Mouse (Mus musculus) stomach, embryonic 14.5 days (tissue): ENCODE data around the gene Ceacam19. TPM values are rescaled to one million over a fixed set of nuclear protein-coding genes. Genes with fewer than 3 reads are reported as not detected.

Source experiments
- ATAC-seq: fragments of 200-750 bp; cut with Nextera tagmentation; 2 replicates; pipeline ENCODE4 v1.8.0; 2017; ENCODE audit warnings: low read depth, moderate TSS enrichment; ENCODE audit not compliant: insufficient number of reproducible peaks, insufficient read depth, low FRiP score
- H3K27ac ChIP-seq: fragments of 300-500 bp; sonication (generic); 2 replicates; pipeline ENCODE4 v1.5.1; 2014; ENCODE audit warnings: mild to moderate bottlenecking, low read length, moderate library complexity, mixed read lengths
- H3K27me3 ChIP-seq: fragments of 300-500 bp; sonication (generic); 2 replicates; pipeline ENCODE4 v1.6.1; 2014; ENCODE audit warnings: low read length, control low read depth, mixed read lengths; ENCODE audit not compliant: control insufficient read depth, insufficient read depth
- H3K36me3 ChIP-seq: fragments of 300-500 bp; sonication (generic); 2 replicates; pipeline ENCODE4 v1.6.1; 2014; ENCODE audit warnings: mild to moderate bottlenecking, control low read depth, low read length, moderate library complexity, mixed read lengths; ENCODE audit not compliant: control insufficient read depth, insufficient read depth
- H3K4me1 ChIP-seq: fragments of 300-500 bp; sonication (generic); 2 replicates; pipeline ENCODE4 v1.6.1; 2014; ENCODE audit warnings: low read length, control low read depth, mixed read lengths; ENCODE audit not compliant: control insufficient read depth, insufficient read depth
- H3K4me2 ChIP-seq: fragments of 300-500 bp; sonication (generic); replicated peaks from 2 replicates; pipeline ENCODE4 v1.6.1; 2014; ENCODE audit warnings: low read depth, low read length, control low read depth
- H3K4me3 ChIP-seq: fragments of 300-500 bp; sonication (generic); 2 replicates; pipeline ENCODE4 v1.5.1; 2014; ENCODE audit warnings: low read depth, low read length, control low read depth
- H3K9ac ChIP-seq: fragments of 300-500 bp; sonication (generic); replicated peaks from 2 replicates; pipeline ENCODE4 v1.6.1; 2014; ENCODE audit warnings: low read depth, mild to moderate bottlenecking, control low read depth, low read length, moderate library complexity, mixed read lengths
- H3K9me3 ChIP-seq: fragments of 300-500 bp; sonication (generic); 2 replicates; pipeline ENCODE4 v1.6.1; 2016; ENCODE audit warnings: low read depth, low read length, control low read depth; ENCODE audit not compliant: control insufficient read depth
- WGBS: fragments of 180-500 bp; shearing (Covaris S2); extraction: QIAGEN DNeasy Blood & Tissue Kit; methylation state at CpG from one replicate; pipeline ENCODE4 v1.1.7; 2014; 5-methylcytosine and 5-hydroxymethylcytosine counted together
- polyA plus RNA-seq: library from polyadenylated mRNA; unstranded; fragments of >200 nt; fragmentation: Nextera tagmentation; extraction: Ambion mirVana; gene quantifications from 2 replicates; pipeline ENCODE4 v1.2.1, GENCODE M21; 2014

Gene Ceacam19
- polyA plus RNA-seq, 1 experiment from 2014 or later = 0.14 TPM

DNA sequence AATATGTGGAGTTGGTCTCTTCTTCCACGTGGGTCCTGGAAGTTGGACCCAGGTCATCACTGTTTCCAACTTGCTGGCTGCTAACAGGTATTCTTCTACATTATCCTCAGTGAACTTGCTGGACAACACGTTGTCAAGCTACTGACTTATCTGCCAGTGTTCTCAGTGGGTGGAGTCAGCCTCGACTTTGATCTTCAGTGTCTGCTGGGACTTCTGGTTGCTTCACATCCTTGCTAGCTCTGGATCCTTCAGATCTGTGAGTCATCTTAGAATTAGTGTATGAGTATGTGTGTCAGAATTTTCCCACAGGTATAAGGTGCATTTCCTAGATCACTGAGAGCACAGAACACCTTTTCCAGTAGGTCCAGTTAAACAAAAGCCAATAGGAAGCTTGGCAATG, 50.9 kb downstream of the Ceacam19 start:
- H3K27ac ChIP-seq = no peak overlapping the region
- H3K9me3 ChIP-seq = no peaks in the 10 kb centered on the region
- H3K4me1 ChIP-seq = no peaks in the 10 kb centered on the region
- no peaks in the 10 kb centered on the region for H3K27me3 ChIP-seq
- no peak overlapping the region for H3K4me3 ChIP-seq
- no peaks in the 10 kb centered on the region for H3K36me3 ChIP-seq
- WGBS = 59% methylated on average over 3 of the region's 3 CpGs
- ATAC-seq = no peak
- no peak overlapping the region for H3K9ac ChIP-seq
- H3K4me2 ChIP-seq = no peak overlapping the region

DNA sequence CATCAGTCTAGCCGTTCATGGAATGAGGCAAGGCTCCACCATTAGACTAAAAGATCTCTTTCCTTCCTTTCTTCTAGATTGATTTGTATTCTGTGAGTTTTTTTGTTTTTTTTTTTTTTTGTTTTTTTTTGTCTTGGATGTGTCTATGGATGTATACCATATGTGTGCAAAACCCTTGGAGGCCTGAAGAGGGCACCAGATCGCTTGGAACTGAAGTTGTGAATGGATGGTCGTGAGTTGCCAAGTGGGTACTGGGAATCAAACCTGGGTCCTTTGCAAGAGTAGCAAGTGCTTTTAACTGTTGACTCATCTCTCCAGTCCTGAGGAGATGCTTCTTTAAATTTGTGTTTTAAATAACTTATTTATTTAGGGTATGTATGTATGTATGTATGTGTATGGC, 53.7 kb downstream of the Ceacam19 start:
- no peak overlapping the region for H3K4me2 ChIP-seq
- no peaks in the 10 kb centered on the region for H3K36me3 ChIP-seq
- peaks cover 11% of the 10 kb centered on the region; the same call in 1 of the 2 replicates for H3K4me1 ChIP-seq
- H3K4me3 ChIP-seq = no peak overlapping the region
- H3K27ac ChIP-seq = no peak overlapping the region
- no peak for ATAC-seq
- H3K9ac ChIP-seq = no peak overlapping the region
- no peaks in the 10 kb centered on the region for H3K27me3 ChIP-seq
- 60% methylated on average over 3 of the region's 3 CpGs for WGBS
- no peaks in the 10 kb centered on the region for H3K9me3 ChIP-seq

DNA sequence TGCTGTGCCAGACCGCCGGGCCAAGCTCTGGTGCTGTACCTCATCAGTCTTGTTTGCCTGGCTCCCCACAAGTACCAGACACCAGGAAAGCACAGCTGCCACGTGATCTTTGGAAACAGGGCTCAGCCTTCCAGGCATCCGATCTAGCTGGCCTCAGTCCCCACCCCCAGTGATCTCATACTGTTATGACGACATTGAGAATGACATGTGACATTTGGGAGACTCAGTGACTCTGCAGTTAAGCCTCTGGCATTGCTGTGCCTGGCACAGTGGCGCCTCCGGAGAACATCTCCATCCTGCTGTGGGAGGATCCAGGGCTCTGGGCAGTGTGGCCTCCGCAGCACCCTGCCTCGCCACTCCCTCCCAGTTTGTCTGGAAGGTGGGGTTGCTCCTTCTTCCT, 55.9 kb downstream of the Ceacam19 start:
- H3K27ac ChIP-seq = no peak overlapping the region
- no peaks in the 10 kb centered on the region for H3K27me3 ChIP-seq
- 42% methylated on average over 9 of the region's 9 CpGs for WGBS
- peaks cover 14% of the 10 kb centered on the region; the same call in 1 of the 2 replicates for H3K4me1 ChIP-seq
- no peak overlapping the region for H3K4me3 ChIP-seq
- no peak overlapping the region for H3K9ac ChIP-seq
- no peaks in the 10 kb centered on the region for H3K36me3 ChIP-seq
- peak; percentile 57 for ATAC-seq
- no peaks in the 10 kb centered on the region for H3K9me3 ChIP-seq
- no peak overlapping the region for H3K4me2 ChIP-seq

DNA sequence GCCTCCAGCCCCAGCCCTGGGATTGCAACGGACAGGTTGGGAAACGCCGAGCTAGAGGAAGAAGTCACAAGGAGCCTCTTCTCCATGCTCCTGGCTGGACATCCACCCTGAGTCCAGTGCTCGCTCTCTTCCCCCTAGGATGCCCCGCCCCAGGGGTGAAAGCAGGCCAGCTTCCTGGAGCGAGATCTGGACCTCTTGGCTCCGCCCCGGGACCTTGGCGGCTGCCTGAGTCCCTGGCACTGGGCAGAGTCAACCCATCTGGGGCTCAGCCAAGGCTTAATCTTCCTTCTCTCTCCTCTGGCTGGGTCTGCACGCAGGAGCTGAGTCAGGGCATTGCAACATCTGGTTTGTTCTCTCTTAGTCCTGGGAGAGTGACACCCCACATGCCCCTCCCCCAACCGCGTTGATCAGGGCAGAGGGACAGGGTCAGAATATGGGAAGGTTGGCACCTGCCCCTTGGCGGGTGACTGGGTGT, 57.0 kb downstream of the Ceacam19 start:
- H3K27me3 ChIP-seq = no peaks in the 10 kb centered on the region
- no peaks in the 10 kb centered on the region for H3K36me3 ChIP-seq
- H3K4me3 ChIP-seq = no peak overlapping the region
- peaks cover 17% of the 10 kb centered on the region; the same call in 1 of the 2 replicates for H3K4me1 ChIP-seq
- no peak overlapping the region for H3K4me2 ChIP-seq
- WGBS = 22% methylated on average over 13 of the region's 13 CpGs
- no peak overlapping the region for H3K9ac ChIP-seq
- H3K9me3 ChIP-seq = no peaks in the 10 kb centered on the region
- peak overlapping the region; percentile 21; the same call in 1 of the 2 replicates for H3K27ac ChIP-seq
- ATAC-seq = peak; percentile 73

DNA sequence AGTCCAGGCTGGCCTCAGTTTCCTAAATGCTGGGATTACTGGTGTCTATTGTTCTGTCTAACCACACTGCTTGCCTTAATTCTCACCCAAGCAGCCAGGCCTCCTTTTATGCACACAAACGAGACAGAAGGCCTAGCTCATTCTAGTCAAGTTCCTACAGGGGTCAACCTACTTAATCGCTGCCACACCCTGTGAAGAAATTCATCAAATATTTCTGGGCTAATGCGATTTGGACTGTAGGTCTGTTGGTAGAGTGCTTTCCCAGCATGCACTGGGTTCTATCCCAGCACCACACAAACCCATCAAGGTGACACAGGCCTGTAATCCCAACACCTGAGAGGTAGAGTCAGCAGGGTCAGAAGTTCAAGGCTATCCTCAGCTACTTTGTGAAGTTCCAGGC, 58.1 kb downstream of the Ceacam19 start:
- 72% methylated on average over 3 of the region's 3 CpGs for WGBS
- Histone ChIP-seq H3K4me3 (no peak overlapping the region), H3K4me2 (no peak overlapping the region), H3K4me1 (peaks cover 17% of the 10 kb centered on the region; the same call in 1 of the 2 replicates), H3K36me3 (no peaks in the 10 kb centered on the region), H3K27me3 (no peaks in the 10 kb centered on the region), H3K9me3 (no peaks in the 10 kb centered on the region), H3K9ac (no peak overlapping the region), H3K27ac (no peak overlapping the region)
- ATAC-seq = no peak

DNA sequence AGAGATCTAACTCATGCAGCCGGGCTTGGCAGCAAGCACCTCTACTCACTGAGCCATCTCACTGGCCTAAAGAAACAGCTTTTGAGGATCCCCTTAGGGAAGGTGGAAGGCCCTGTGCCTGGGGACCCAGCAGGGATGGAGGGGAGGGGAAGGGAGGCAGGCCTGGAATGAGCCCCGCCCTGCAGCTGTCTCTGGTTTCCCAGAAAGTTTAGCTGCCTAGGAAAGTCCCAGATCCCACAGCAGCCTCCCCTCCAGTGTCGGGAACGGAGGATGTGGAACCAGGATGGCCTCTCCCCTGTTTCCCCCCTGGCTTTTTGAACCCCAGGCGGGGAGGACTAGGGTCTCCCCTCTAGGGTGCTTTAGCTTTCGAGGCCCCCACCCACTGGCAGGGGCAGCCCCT, 61.0 kb downstream of the Ceacam19 start:
- no peaks in the 10 kb centered on the region for H3K9me3 ChIP-seq
- H3K27ac ChIP-seq = no peak overlapping the region
- no peak overlapping the region for H3K4me3 ChIP-seq
- no peaks in the 10 kb centered on the region for H3K36me3 ChIP-seq
- H3K27me3 ChIP-seq = no peaks in the 10 kb centered on the region
- H3K9ac ChIP-seq = no peak overlapping the region
- no peak for ATAC-seq
- H3K4me2 ChIP-seq = no peak overlapping the region
- 39% methylated on average over 6 of the region's 6 CpGs for WGBS
- H3K4me1 ChIP-seq = peaks cover 41% of the 10 kb centered on the region

Other genes starting within 250 kb of the Ceacam19 start
- 77.9 and 86.2 TPM in 2 replicates for gene Clptm1, start 222.9 kb downstream of the Ceacam19 start, polyA plus RNA-seq
- 1.5 and 1.9 TPM in 2 replicates for gene Apoc2, start 210.0 kb downstream of the Ceacam19 start, polyA plus RNA-seq
- not detected in 2 replicates for gene Gm44805, start 206.5 kb downstream of the Ceacam19 start, polyA plus RNA-seq
- gene Apoc4, start 206.5 kb downstream of the Ceacam19 start, polyA plus RNA-seq = 0.39 TPM in 1 of 2 replicates, not detected in the other
- 10.9 and 12.6 TPM in 2 replicates for gene Apoc1, start 195.3 kb downstream of the Ceacam19 start, polyA plus RNA-seq
- gene Apoe, start 188.8 kb downstream of the Ceacam19 start, polyA plus RNA-seq = 291 and 299 TPM in 2 replicates
- gene Tomm40, start 172.5 kb downstream of the Ceacam19 start, polyA plus RNA-seq = 91.2 and 108 TPM in 2 replicates
- 106 and 113 TPM in 2 replicates for gene Nectin2, start 137.5 kb downstream of the Ceacam19 start, polyA plus RNA-seq
- 156 and 164 TPM in 2 replicates for gene Bcam, start 116.9 kb downstream of the Ceacam19 start, polyA plus RNA-seq
- 15.1 and 17.7 TPM in 2 replicates for gene Cblc, start 91.2 kb downstream of the Ceacam19 start, polyA plus RNA-seq
- gene Bcl3, start 65.2 kb downstream of the Ceacam19 start, polyA plus RNA-seq = 10.7 and 11.5 TPM in 2 replicates
- not detected in 2 replicates for gene Gm19345, start 36.0 kb downstream of the Ceacam19 start, polyA plus RNA-seq
- gene Ceacam16, start 26.7 kb downstream of the Ceacam19 start, polyA plus RNA-seq = not detected in 2 replicates
- 10.4 and 11.7 TPM in 2 replicates for gene Pvr, start 33.2 kb upstream of the Ceacam19 start, polyA plus RNA-seq
- gene Igsf23, start 62.8 kb upstream of the Ceacam19 start, polyA plus RNA-seq = 0.18 and 0.71 TPM in 2 replicates
- not detected in 2 replicates for gene Ceacam20, start 77.4 kb upstream of the Ceacam19 start, polyA plus RNA-seq
- gene Nlrp9b, start 103.5 kb upstream of the Ceacam19 start, polyA plus RNA-seq = not detected in 2 replicates
- not detected in 2 replicates for gene Vmn1r91, start 211.7 kb upstream of the Ceacam19 start, polyA plus RNA-seq
- gene Gm16442, start 234.6 kb upstream of the Ceacam19 start, polyA plus RNA-seq = not detected in 2 replicates